Mouse (Mus musculus) erythroblast, embryonic 14.5 days (primary cell): ENCODE data around the gene Gclm.

Experiments used
- GATA1 ChIP-seq: IDR thresholded peaks from 2 replicates; pipeline ENCODE4 v1.6.1; 2012; ENCODE audit warnings: low read length, inconsistent platforms, mixed read lengths
- TAL1 ChIP-seq: IDR thresholded peaks from 3 replicates; pipeline ENCODE4 v1.6.1; 2012; ENCODE audit warnings: low read length, inconsistent platforms, mixed read lengths

GRCm38 (mm10) chr3:122200017-122200416 lies 45.3 kb upstream of the Gclm start:
- TF ChIP-seq TAL1 (no peak), GATA1 (no peak)
